Mouse (Mus musculus) limb, embryonic 10.5 days (tissue): ENCODE data around the gene Ctrl. TPM values are rescaled to one million over a fixed set of nuclear protein-coding genes. Genes with fewer than 3 reads are reported as not detected.

Source experiments
- DNase-seq: peaks from one replicate; pipeline ENCODE4 v3.0.0-alpha.2; 2017; ENCODE audit warnings: low spot score
- H3K27ac ChIP-seq: fragments of 300-500 bp; sonication (generic); 2 replicates; pipeline ENCODE4 v1.5.1; 2016; ENCODE audit warnings: mild to moderate bottlenecking
- H3K27me3 ChIP-seq: fragments of 300-500 bp; sonication (generic); 2 replicates; pipeline ENCODE4 v1.6.1; 2016; ENCODE audit warnings: low read depth, mild to moderate bottlenecking; ENCODE audit not compliant: poor library complexity, severe bottlenecking
- H3K36me3 ChIP-seq: fragments of 300-500 bp; sonication (generic); 2 replicates; pipeline ENCODE4 v1.6.1; 2016; ENCODE audit warnings: mild to moderate bottlenecking, moderate library complexity
- H3K4me1 ChIP-seq: fragments of 300-500 bp; sonication (generic); 2 replicates; pipeline ENCODE4 v1.6.1; 2016
- H3K4me3 ChIP-seq: fragments of 300-500 bp; sonication (generic); 2 replicates; pipeline ENCODE4 v1.5.1; 2016; ENCODE audit warnings: mild to moderate bottlenecking, moderate library complexity
- H3K9me3 ChIP-seq: fragments of 300-500 bp; sonication (generic); replicated peaks from 2 replicates; pipeline ENCODE4 v1.6.1; 2016; ENCODE audit warnings: mild to moderate bottlenecking
- WGBS: fragments of 180-500 bp; shearing (Covaris S2); methylation state at CpG from one replicate; pipeline ENCODE4 v1.1.7; 2016; 5-methylcytosine and 5-hydroxymethylcytosine counted together
- microRNA-seq: library from miRNA; unstranded; fragments of <30 nt; microRNA quantifications from one replicate; pipeline ENCODE4, GENCODE M21; 2017
- polyA plus RNA-seq: library from polyadenylated mRNA; unstranded; fragments of >200 nt; fragmentation: Nextera tagmentation; extraction: Ambion mirVana; gene quantifications from 2 replicates; pipeline ENCODE4 v1.2.1, GENCODE M21; 2016

The Ctrl gene
- polyA plus RNA-seq, 1 experiment from 2014 or later, result 2.0 TPM

DNA sequence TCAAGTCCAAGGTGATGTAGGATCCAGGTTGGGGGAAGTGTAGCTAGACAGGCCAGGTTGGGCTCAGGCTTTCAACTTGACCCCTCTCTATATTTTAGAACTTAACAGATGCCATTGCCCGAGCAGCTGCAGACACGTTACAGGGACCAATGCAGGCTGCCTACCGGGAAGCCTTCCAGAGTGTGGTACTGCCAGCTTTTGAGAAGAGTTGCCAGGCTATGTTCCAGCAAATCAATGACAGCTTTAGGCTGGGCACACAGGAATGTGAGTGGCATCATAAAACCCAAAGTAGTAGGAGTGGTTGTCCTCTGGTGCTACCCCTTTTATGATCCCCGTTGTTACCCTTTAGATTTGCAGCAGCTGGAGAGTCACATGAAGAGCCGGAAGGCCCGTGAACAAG lies 42.8 kb downstream of the Ctrl start:
- Histone ChIP-seq H3K4me1 (peaks cover 9% of the 10 kb centered on the region), H3K4me3 (no peak overlapping the region), H3K36me3 (peaks cover 90% of the 10 kb centered on the region), H3K9me3 (no peaks in the 10 kb centered on the region), H3K27ac (no peak overlapping the region), H3K27me3 (no peaks in the 10 kb centered on the region)
- no peak for DNase-seq
- WGBS, result 90% methylated on average over 6 of the region's 6 CpGs

DNA sequence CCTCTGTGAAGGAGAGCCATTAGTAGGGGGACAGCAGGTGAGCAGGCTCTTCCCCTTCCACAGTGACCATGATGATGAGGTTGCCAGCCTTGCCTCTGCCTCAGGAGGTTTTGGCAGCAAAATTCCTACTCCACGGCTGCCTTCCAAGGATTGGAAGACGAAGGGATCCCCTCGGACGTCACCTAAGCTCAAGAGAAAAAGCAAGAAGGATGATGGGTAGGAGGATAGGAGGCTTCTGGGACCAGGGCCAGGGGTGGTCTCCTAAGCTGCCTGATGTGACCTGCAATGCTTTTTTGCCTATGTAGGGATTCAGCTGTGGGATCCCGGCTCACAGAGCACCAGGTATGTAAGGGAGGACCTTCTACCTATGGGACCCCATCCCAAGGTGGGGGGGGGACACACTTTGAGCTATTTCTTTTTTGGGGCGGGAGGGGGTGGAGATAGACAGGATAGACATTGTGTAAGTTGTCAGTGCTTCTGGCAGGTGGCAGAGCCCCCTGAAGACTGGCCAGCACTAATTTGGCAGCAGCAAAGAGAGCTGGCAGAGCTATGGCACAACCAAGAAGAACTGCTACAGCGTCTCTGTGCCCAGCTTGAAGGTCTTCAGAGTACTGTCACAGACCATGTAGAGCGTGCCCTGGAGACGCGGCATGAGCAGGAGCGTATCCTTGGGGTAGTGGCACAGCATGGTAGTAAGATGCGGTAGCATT lies 43.8 kb downstream of the Ctrl start:
- no peak for DNase-seq
- no peaks in the 10 kb centered on the region for H3K27me3 ChIP-seq
- no peaks in the 10 kb centered on the region for H3K9me3 ChIP-seq
- WGBS, result 95% methylated on average over 12 of the region's 12 CpGs
- H3K36me3 ChIP-seq, result peaks cover 96% of the 10 kb centered on the region
- H3K27ac ChIP-seq, result no peak overlapping the region
- H3K4me3 ChIP-seq, result no peak overlapping the region
- peaks cover 9% of the 10 kb centered on the region for H3K4me1 ChIP-seq

Small RNAs within 50 kb of the gene (microRNA-seq; reads per million reads assigned to microRNA genes)
- gene Mir7074, result not detected

Other genes with a start within 250 kb of the Ctrl start
- gene Carmil2, start 247.6 kb downstream of the Ctrl start, polyA plus RNA-seq, result 0.33 and 0.51 TPM in 2 replicates
- gene Acd, start 232.8 kb downstream of the Ctrl start, polyA plus RNA-seq, result 66.1 and 74.3 TPM in 2 replicates
- 11.8 and 12.2 TPM in 2 replicates for gene Pard6a, start 232.7 kb downstream of the Ctrl start, polyA plus RNA-seq
- gene 4933405L10Rik, start 226.2 kb downstream of the Ctrl start, polyA plus RNA-seq, result not detected in 2 replicates
- gene Enkd1, start 225.7 kb downstream of the Ctrl start, polyA plus RNA-seq, result 47.0 and 56.0 TPM in 2 replicates
- 25.4 and 29.8 TPM in 2 replicates for gene Gfod2, start 175.2 kb downstream of the Ctrl start, polyA plus RNA-seq
- gene Ranbp10, start 106.5 kb downstream of the Ctrl start, polyA plus RNA-seq, result 11.5 and 14.9 TPM in 2 replicates
- gene Tsnaxip1, start 106.1 kb downstream of the Ctrl start, polyA plus RNA-seq, result 0.10 and 0.14 TPM in 2 replicates
- gene Cenpt, start 80.6 kb downstream of the Ctrl start, polyA plus RNA-seq, result 45.6 and 49.0 TPM in 2 replicates
- gene Thap11, start 78.7 kb downstream of the Ctrl start, polyA plus RNA-seq, result 85.7 and 90.8 TPM in 2 replicates
- gene Nutf2, start 73.3 kb downstream of the Ctrl start, polyA plus RNA-seq, result 379 and 438 TPM in 2 replicates
- gene Edc4, start 53.0 kb downstream of the Ctrl start, polyA plus RNA-seq, result 75.1 and 76.6 TPM in 2 replicates
- gene Nrn1l, start 40.3 kb downstream of the Ctrl start, polyA plus RNA-seq, result 0.41 TPM in 1 of 2 replicates, not detected in the other
- gene Pskh1, start 33.4 kb downstream of the Ctrl start, polyA plus RNA-seq, result 34.4 and 45.9 TPM in 2 replicates
- gene Psmb10, start 4.6 kb upstream of the Ctrl start, polyA plus RNA-seq, result 28.9 and 40.3 TPM in 2 replicates
- gene Lcat, start 9.5 kb upstream of the Ctrl start, polyA plus RNA-seq, result 2.0 and 2.1 TPM in 2 replicates
- gene Slc12a4, start 32.2 kb upstream of the Ctrl start, polyA plus RNA-seq, result 31.9 and 37.7 TPM in 2 replicates
- not detected in 2 replicates for gene Dpep3, start 45.6 kb upstream of the Ctrl start, polyA plus RNA-seq
- gene Dus2, start 57.5 kb upstream of the Ctrl start, polyA plus RNA-seq, result 23.3 and 23.7 TPM in 2 replicates
- gene Dpep2nb, start 72.1 kb upstream of the Ctrl start, polyA plus RNA-seq, result 0.21 TPM in 1 of 2 replicates, not detected in the other
- gene Ddx28, start 78.0 kb upstream of the Ctrl start, polyA plus RNA-seq, result 22.8 and 23.2 TPM in 2 replicates
- gene Nfatc3, start 125.0 kb upstream of the Ctrl start, polyA plus RNA-seq, result 7.9 TPM in 2 replicates
- 5.6 and 7.3 TPM in 2 replicates for gene Esrp2, start 203.1 kb upstream of the Ctrl start, polyA plus RNA-seq
- gene Pla2g15, start 216.5 kb upstream of the Ctrl start, polyA plus RNA-seq, result 10.8 and 13.4 TPM in 2 replicates
- 85.3 and 94.5 TPM in 2 replicates for gene Slc7a6, start 235.0 kb upstream of the Ctrl start, polyA plus RNA-seq